Mouse (Mus musculus) central nervous system, embryonic 14 days (tissue): ENCODE data around the gene Pih1d1. TPM values are rescaled to one million over a fixed set of nuclear protein-coding genes. Genes with fewer than 3 reads are reported as not detected.

Source experiments
- polyA plus RNA-seq: library from polyadenylated mRNA; depleted of rRNA; stranded (reverse); fragments of >200 nt; gene quantifications from 2 replicates; pipeline ENCODE4 v1.2.3, GENCODE M21; 2012; rRNA removed

Gene Pih1d1
- 129 and 134 TPM in 2 replicates for polyA plus RNA-seq

GRCm38 (mm10) chr7:45154096-45154992 is at the start of gene Pih1d1, which contains the start of gene Aldh16a1:
Gene Pih1d1 (plus strand): TSS chr7:45154303.
Gene Aldh16a1 (minus strand): TSS chr7:45154584.

DNA sequence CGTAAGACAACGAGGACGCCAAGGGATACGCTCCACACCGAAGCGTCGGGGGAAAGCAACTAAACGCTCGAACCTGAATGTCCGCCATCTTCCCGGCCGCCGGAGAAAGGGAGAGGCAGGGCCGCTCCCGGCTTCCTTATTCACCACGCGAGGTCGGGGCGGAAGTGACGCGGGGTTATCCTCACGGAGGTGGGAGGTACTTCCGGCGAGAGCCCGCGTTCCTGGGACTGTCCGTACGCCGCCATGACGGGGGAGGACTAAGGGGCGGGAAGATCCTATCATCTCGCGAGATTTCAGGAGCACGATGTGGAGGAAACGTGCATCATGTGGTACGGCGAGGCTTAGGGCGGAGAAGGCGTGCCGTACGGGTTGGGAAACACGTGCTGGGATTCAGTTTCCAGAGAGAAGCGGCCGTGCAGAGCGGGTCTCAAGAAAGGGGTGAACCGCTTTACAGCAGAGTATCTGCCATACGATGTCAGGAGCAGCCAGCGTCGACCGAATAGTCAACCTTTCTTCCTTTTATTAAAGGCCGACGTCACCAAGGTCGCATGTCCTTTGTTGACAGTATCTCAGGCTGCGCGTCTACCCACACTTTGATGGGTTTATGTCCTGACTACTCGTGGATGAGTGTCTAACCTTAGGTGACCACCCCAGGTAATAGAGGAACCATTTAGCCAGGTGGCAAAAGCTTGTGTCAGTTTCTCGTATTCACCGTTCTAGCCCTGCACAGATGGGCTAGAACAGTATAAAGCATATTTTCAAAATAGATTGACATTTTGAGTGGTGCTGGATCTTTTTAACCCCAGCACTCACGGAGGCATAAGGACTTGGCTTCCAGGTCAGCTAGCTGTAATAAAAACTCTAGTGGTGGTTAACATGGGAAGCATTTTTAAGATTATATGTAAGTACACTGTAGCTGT is 29.6 kb upstream of the Pih1d1 start, which contains the start of gene Rps11:
Rps11 (minus strand) TSS at position 216 of the 920 bp plus-strand sequence.

DNA sequence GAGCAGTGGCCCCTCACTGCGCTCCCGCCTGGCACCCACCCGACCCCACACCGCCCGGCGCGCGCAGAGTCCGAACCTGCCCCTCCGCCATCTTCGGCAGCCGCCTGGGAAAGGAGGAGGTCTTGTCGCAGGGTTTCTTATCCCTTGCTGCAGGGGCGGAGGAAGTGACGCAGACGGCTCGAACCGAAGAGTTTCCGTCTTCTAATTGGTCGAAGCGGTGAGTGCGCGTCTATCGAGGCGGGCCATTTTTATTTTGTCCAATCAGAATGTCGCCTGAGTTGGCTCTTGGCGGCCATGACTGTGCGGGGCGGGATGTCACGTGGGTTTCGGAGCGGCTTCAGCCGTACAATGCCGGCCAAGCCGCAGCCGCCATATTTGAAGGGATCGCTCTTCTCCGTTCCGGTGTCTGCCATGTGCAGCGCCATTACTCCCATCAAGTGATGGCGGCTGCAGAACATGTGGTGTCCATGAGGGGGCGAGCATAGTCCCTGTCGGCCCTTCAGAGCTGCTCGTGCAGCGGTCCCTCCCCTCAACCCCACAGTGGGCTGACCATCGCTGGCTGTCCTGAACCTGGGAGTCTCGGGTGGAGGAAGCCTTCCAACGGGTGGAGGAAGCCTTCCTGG is 25.4 kb upstream of the Pih1d1 start, which contains the start of gene Rpl13a:
Rpl13a (minus strand) TSS at position 138 of the 623 bp plus-strand sequence.

GRCm38 (mm10) chr7:45135993-45136567 is 18.0 kb upstream of the Pih1d1 start, which contains the start of the genes Gm45713 and Flt3l:
Gene Gm45713 (minus strand): TSS chr7:45136231.
Gene Flt3l (minus strand): TSS chr7:45136432.

DNA sequence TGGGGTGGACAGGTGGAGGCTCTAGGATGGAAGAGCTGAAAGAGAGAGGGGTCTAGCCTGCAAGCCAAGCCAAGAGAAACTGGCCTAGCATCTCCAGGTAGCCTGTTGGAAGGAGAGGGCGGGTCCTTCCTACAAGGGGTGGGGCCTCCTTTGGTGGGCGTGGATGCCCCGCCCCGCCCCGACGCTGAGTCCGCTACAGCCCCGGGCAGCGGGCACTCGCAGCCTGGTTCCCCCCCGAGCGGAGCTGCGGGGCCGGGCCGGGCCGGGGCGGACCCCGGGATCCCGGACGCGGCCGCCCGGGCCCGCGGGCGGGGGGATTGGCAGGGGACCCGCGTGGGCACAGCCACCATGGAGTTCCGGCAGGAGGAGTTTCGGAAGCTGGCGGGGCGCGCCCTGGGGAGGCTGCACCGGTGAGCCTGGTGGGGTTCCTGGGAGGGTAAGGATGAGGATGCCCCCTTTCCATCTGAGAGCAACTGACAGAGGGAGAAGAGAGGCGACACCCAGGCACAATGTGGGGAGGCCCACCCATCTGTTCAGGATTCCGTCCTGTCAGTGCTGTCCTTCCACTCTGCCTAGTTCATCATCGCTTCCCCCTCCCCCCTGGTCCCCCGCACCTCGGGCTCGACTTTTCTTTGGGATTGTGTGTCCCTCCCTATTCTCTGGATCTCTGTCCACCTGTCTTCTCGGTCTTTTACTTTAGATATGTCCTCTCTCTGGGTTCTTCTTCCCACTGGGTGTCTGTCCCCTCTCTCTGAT is 9.8 kb downstream of the Pih1d1 start, which contains the start of gene Slc17a7:
Slc17a7 (plus strand) TSS at position 215 of the 756 bp plus-strand sequence.

GRCm38 (mm10) chr7:45179469-45179868 is 25.4 kb downstream of the Pih1d1 start, which contains the start of gene Gfy:
Gene Gfy (minus strand): TSS chr7:45179569.

DNA sequence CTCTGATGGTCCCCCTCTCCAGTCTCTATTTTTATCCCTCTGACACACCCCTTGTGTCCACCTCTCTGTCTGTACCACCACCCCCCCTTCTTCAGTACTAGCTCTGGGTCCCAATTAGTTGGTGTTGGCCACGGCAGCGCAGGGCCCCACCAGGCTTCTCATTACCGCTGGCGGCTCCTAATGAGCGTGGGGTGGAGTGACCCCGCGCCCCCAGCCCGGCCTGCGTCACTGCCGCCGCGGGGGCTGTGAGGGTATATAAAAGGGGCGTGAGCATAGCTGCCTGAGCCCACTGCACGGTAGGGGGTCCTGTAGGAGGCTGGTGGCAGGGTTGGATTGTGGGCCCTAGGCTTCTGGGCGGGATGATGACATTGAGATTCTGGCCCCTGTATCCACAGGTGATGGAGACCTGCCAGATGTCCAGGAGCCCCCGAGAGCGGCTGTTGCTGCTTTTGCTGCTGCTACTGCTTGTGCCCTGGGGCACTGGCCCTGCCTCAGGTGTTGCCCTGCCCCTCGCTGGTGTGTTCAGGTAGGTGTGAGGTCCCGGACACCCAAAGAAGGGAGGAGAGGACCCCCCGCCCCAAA is 26.9 kb downstream of the Pih1d1 start, which contains the start of gene Pth2:
Pth2 (plus strand) TSS at position 100 of the 582 bp plus-strand sequence.

GRCm38 (mm10) chr7:45204380-45205143 is 50.5 kb downstream of the Pih1d1 start, which contains the start of gene Ccdc155:
Gene Ccdc155 (minus strand): TSS chr7:45204892.

Other genes starting within 250 kb of the Pih1d1 start
- 135 and 148 TPM in 2 replicates for gene Ap2a1, start 224.8 kb upstream of the Pih1d1 start, polyA plus RNA-seq
- gene Tsks, start 211.1 kb upstream of the Pih1d1 start, polyA plus RNA-seq = 0.04 and 0.23 TPM in 2 replicates
- gene Cpt1c, start 179.5 kb upstream of the Pih1d1 start, polyA plus RNA-seq = 110 and 111 TPM in 2 replicates
- 763 and 875 TPM in 2 replicates for gene Prmt1, start 167.7 kb upstream of the Pih1d1 start, polyA plus RNA-seq
- gene Irf3, start 156.7 kb upstream of the Pih1d1 start, polyA plus RNA-seq = 131 and 137 TPM in 2 replicates
- 31.9 and 33.7 TPM in 2 replicates for gene Bcl2l12, start 155.6 kb upstream of the Pih1d1 start, polyA plus RNA-seq
- 117 and 120 TPM in 2 replicates for gene Scaf1, start 137.9 kb upstream of the Pih1d1 start, polyA plus RNA-seq
- 18.7 and 27.8 TPM in 2 replicates for gene Rras, start 136.3 kb upstream of the Pih1d1 start, polyA plus RNA-seq
- gene Prr12, start 101.4 kb upstream of the Pih1d1 start, polyA plus RNA-seq = 19.6 and 25.2 TPM in 2 replicates
- 88.9 and 93.3 TPM in 2 replicates for gene Nosip, start 91.9 kb upstream of the Pih1d1 start, polyA plus RNA-seq
- 24.3 and 28.4 TPM in 2 replicates for gene Prrg2, start 91.6 kb upstream of the Pih1d1 start, polyA plus RNA-seq
- 110 and 224 TPM in 2 replicates for gene Rcn3, start 62.1 kb upstream of the Pih1d1 start, polyA plus RNA-seq
- 15.9 and 27.0 TPM in 2 replicates for gene Fcgrt, start 50.5 kb upstream of the Pih1d1 start, polyA plus RNA-seq
- gene Rps11, start 29.9 kb upstream of the Pih1d1 start, polyA plus RNA-seq = 611 and 637 TPM in 2 replicates
- gene Rpl13a, start 25.5 kb upstream of the Pih1d1 start, polyA plus RNA-seq = 2,227 and 2,905 TPM in 2 replicates
- 0.25 TPM in 2 replicates for gene Gm45713, start 18.1 kb upstream of the Pih1d1 start, polyA plus RNA-seq
- 7.7 and 10.8 TPM in 2 replicates for gene Flt3l, start 17.9 kb upstream of the Pih1d1 start, polyA plus RNA-seq
- gene Aldh16a1, start 281 bp downstream of the Pih1d1 start, polyA plus RNA-seq = 31.8 and 33.0 TPM in 2 replicates
- gene Slc17a7, start 9.6 kb downstream of the Pih1d1 start, polyA plus RNA-seq = 12.2 and 25.0 TPM in 2 replicates
- 0.05 and 0.21 TPM in 2 replicates for gene Gfy, start 25.3 kb downstream of the Pih1d1 start, polyA plus RNA-seq
- 0.20 and 0.23 TPM in 2 replicates for gene Pth2, start 26.7 kb downstream of the Pih1d1 start, polyA plus RNA-seq
- gene Ccdc155, start 50.6 kb downstream of the Pih1d1 start, polyA plus RNA-seq = 0.88 and 1.1 TPM in 2 replicates
- 2.0 and 3.2 TPM in 2 replicates for gene Dkkl1, start 57.8 kb downstream of the Pih1d1 start, polyA plus RNA-seq
- 257 and 271 TPM in 2 replicates for gene Tead2, start 61.5 kb downstream of the Pih1d1 start, polyA plus RNA-seq
- gene Cd37, start 84.8 kb downstream of the Pih1d1 start, polyA plus RNA-seq = 1.6 and 1.8 TPM in 2 replicates
- gene Slc6a16, start 86.8 kb downstream of the Pih1d1 start, polyA plus RNA-seq = 0.61 and 0.96 TPM in 2 replicates
- gene Slc6a21, start 123.2 kb downstream of the Pih1d1 start, polyA plus RNA-seq = not detected in 2 replicates
- 16.8 and 23.9 TPM in 2 replicates for gene Trpm4, start 179.5 kb downstream of the Pih1d1 start, polyA plus RNA-seq
- 1.1 and 3.8 TPM in 2 replicates for gene Hrc, start 181.0 kb downstream of the Pih1d1 start, polyA plus RNA-seq
- 44.2 and 45.9 TPM in 2 replicates for gene Ppfia3, start 212.7 kb downstream of the Pih1d1 start, polyA plus RNA-seq
- gene Lin7b, start 216.3 kb downstream of the Pih1d1 start, polyA plus RNA-seq = 14.4 and 15.8 TPM in 2 replicates
- 864 and 911 TPM in 2 replicates for gene Snrnp70, start 241.4 kb downstream of the Pih1d1 start, polyA plus RNA-seq